Mouse (Mus musculus): Measurements from ENCODE around the gene Yipf7. TPM values are rescaled to one million over a fixed set of nuclear protein-coding genes. Genes with fewer than 3 reads are reported as not detected.

Gene Yipf7
- polyA plus RNA-seq (2016; fragmentation: Nextera tagmentation; extraction: Ambion mirVana) = not detected in 2 replicates

GRCm38 (mm10) chr5:69542489-69542888 lies at the start of gene Yipf7:
TSS of gene Yipf7 (minus strand) at chr5:69542648.
- Histone ChIP-seq H3K9ac (no peak within 1 kb of the TSS), H3K4me1 (no peaks in the 10 kb centered on the region), H3K36me3 (no peaks in the 10 kb centered on the region), H3K4me3 (no peak within 1 kb of the TSS), H3K27me3 (replicated peaks) (no peaks in the 10 kb centered on the region), H3K27ac (no peak within 1 kb of the TSS), H3K4me2 (no peak within 1 kb of the TSS), H3K9me3 (replicated peaks) (no peaks in the 10 kb centered on the region)
- 55% methylated on average over 4 of the region's 4 CpGs for WGBS (ENCODE audit: insufficient replicate concordance)
- no peak for ATAC-seq

- Histone ChIP-seq H3K27me3 (replicated peaks) (no peaks in the 10 kb centered on the region), H3K36me3 (0 out of 2 replicates have a peak, but pooled peaks cover 2% of the 10 kb centered on the region), H3K4me3 (peak within 1 kb of the TSS; percentile 74), H3K9ac (peak within 1 kb of the TSS; percentile 78), H3K4me1 (peaks cover 11% of the 10 kb centered on the region), H3K27ac (peak within 1 kb of the TSS; percentile 70), H3K9me3 (replicated peaks) (no peaks in the 10 kb centered on the region), H3K4me2 (peak within 1 kb of the TSS; percentile 81)
- 3% methylated on average over 42 of the region's 42 CpGs for WGBS (ENCODE audit: insufficient replicate concordance)
- ATAC-seq = peak; percentile 94
Observed at GRCm38 (mm10) chr5:69591640-69592461, 49.4 kb upstream of the Yipf7 start, which contains the start of gene Gnpda2. TSS of gene Gnpda2 (minus strand) at chr5:69592340.

GRCm38 (mm10) chr5:69557404-69557935 lies 15.0 kb upstream of the Yipf7 start:
- H3K27ac ChIP-seq = peak overlapping the region; percentile 78
- H3K4me1 ChIP-seq = peaks cover 6% of the 10 kb centered on the region
- peaks cover 24% of the 10 kb centered on the region for H3K36me3 ChIP-seq
- ATAC-seq = peak; percentile 50
- 11% methylated on average over 16 of the region's 16 CpGs for WGBS (ENCODE audit: insufficient replicate concordance)
- H3K4me2 ChIP-seq = peak overlapping the region; percentile 76
- peak overlapping the region; percentile 88 for H3K9ac ChIP-seq
- H3K4me3 ChIP-seq = peak overlapping the region; percentile 90
- H3K27me3 ChIP-seq (replicated peaks) = no peaks in the 10 kb centered on the region
- no peaks in the 10 kb centered on the region for H3K9me3 ChIP-seq (replicated peaks)

GRCm38 (mm10) chr5:69556628-69557403 lies 14.4 kb upstream of the Yipf7 start, which contains the start of gene Guf1:
TSS of gene Guf1 (plus strand) at chr5:69556923.
- under 1% methylated on average over 68 of the region's 72 CpGs for WGBS (ENCODE audit: insufficient replicate concordance)
- Histone ChIP-seq H3K27ac (peak within 1 kb of the TSS; percentile 78), H3K4me1 (peaks cover 6% of the 10 kb centered on the region), H3K9ac (peak within 1 kb of the TSS; percentile 88), H3K4me3 (peak within 1 kb of the TSS; percentile 90), H3K27me3 (replicated peaks) (no peaks in the 10 kb centered on the region), H3K36me3 (peaks cover 20% of the 10 kb centered on the region), H3K9me3 (replicated peaks) (no peaks in the 10 kb centered on the region), H3K4me2 (peak within 1 kb of the TSS; percentile 76)
- ATAC-seq = peak; percentile 96

- Histone ChIP-seq H3K4me1 (no peaks in the 10 kb centered on the region), H3K9me3 (replicated peaks) (no peaks in the 10 kb centered on the region)
- ATAC-seq = no peak
Observed at GRCm38 (mm10) chr5:69541680-69542079, 768 bp downstream of the Yipf7 start.

GRCm38 (mm10) chr5:69523944-69524343 lies 18.5 kb downstream of the Yipf7 start:
- Histone ChIP-seq H3K9me3 (replicated peaks) (no peaks in the 10 kb centered on the region), H3K4me3 (no peak overlapping the region), H3K27me3 (replicated peaks) (no peaks in the 10 kb centered on the region), H3K4me2 (no peak overlapping the region), H3K36me3 (no peaks in the 10 kb centered on the region), H3K27ac (no peak overlapping the region), H3K4me1 (no peaks in the 10 kb centered on the region), H3K9ac (no peak overlapping the region)
- no peak for ATAC-seq

More at GRCm38 (mm10) chr5:69541680-69542079, 768 bp downstream of the Yipf7 start:
- no peak overlapping the region for H3K4me2 ChIP-seq
- H3K27me3 ChIP-seq (replicated peaks) = no peaks in the 10 kb centered on the region
- WGBS (ENCODE audit: insufficient replicate concordance) = 25% methylated on average over 1 of the region's 1 CpGs
- H3K36me3 ChIP-seq = no peaks in the 10 kb centered on the region
- no peak overlapping the region for H3K27ac ChIP-seq
- no peak overlapping the region for H3K9ac ChIP-seq
- H3K4me3 ChIP-seq = no peak overlapping the region

- WGBS (ENCODE audit: insufficient replicate concordance) = 44% methylated on average over 5 of the region's 5 CpGs
- no peak for ATAC-seq
- Histone ChIP-seq H3K36me3 (no peaks in the 10 kb centered on the region), H3K4me2 (no peak overlapping the region), H3K27me3 (replicated peaks) (no peaks in the 10 kb centered on the region), H3K9me3 (replicated peaks) (no peaks in the 10 kb centered on the region), H3K9ac (no peak overlapping the region), H3K4me3 (no peak overlapping the region), H3K4me1 (no peaks in the 10 kb centered on the region), H3K27ac (no peak overlapping the region)
Observed at GRCm38 (mm10) chr5:69522064-69522463, 20.4 kb downstream of the Yipf7 start.

- Histone ChIP-seq H3K4me3 (no peak overlapping the region), H3K9me3 (replicated peaks) (no peaks in the 10 kb centered on the region), H3K4me2 (no peak overlapping the region), H3K36me3 (no peaks in the 10 kb centered on the region), H3K9ac (no peak overlapping the region), H3K27me3 (replicated peaks) (no peaks in the 10 kb centered on the region), H3K27ac (no peak overlapping the region), H3K4me1 (no peaks in the 10 kb centered on the region)
- no peak for ATAC-seq
- 35% methylated on average over 7 of the region's 7 CpGs for WGBS (ENCODE audit: insufficient replicate concordance)
Observed at GRCm38 (mm10) chr5:69520661-69521278, 21.7 kb downstream of the Yipf7 start.

- H3K4me3 ChIP-seq = no peak overlapping the region
- no peaks in the 10 kb centered on the region for H3K4me1 ChIP-seq
- H3K9me3 ChIP-seq (replicated peaks) = no peaks in the 10 kb centered on the region
- no peak overlapping the region for H3K4me2 ChIP-seq
- no peaks in the 10 kb centered on the region for H3K27me3 ChIP-seq (replicated peaks)
- H3K36me3 ChIP-seq = no peaks in the 10 kb centered on the region
- H3K27ac ChIP-seq = no peak overlapping the region
- no peak overlapping the region for H3K9ac ChIP-seq
- 66% methylated on average over 4 of the region's 4 CpGs for WGBS (ENCODE audit: insufficient replicate concordance)
- no peak for ATAC-seq
Observed at GRCm38 (mm10) chr5:69512203-69512602, 30.2 kb downstream of the Yipf7 start.

- WGBS (ENCODE audit: insufficient replicate concordance) = 52% methylated on average over 3 of the region's 3 CpGs
- H3K27ac ChIP-seq = no peak overlapping the region
Observed at GRCm38 (mm10) chr5:69511631-69512030, 30.8 kb downstream of the Yipf7 start.

GRCm38 (mm10) chr5:69507045-69507444 lies 35.4 kb downstream of the Yipf7 start:
- H3K4me2 ChIP-seq = no peak overlapping the region
- no peaks in the 10 kb centered on the region for H3K27me3 ChIP-seq (replicated peaks)
- H3K36me3 ChIP-seq = no peaks in the 10 kb centered on the region
- no peak overlapping the region for H3K4me3 ChIP-seq
- ATAC-seq = no peak
- H3K9ac ChIP-seq = no peak overlapping the region
- no peak overlapping the region for H3K27ac ChIP-seq
- 47% methylated on average over 3 of the region's 3 CpGs for WGBS (ENCODE audit: insufficient replicate concordance)
- H3K9me3 ChIP-seq (replicated peaks) = no peaks in the 10 kb centered on the region
- no peaks in the 10 kb centered on the region for H3K4me1 ChIP-seq

More at GRCm38 (mm10) chr5:69511631-69512030, 30.8 kb downstream of the Yipf7 start:
- Histone ChIP-seq H3K4me1 (no peaks in the 10 kb centered on the region), H3K36me3 (no peaks in the 10 kb centered on the region), H3K9me3 (replicated peaks) (no peaks in the 10 kb centered on the region), H3K4me2 (no peak overlapping the region), H3K9ac (no peak overlapping the region), H3K27me3 (replicated peaks) (no peaks in the 10 kb centered on the region), H3K4me3 (no peak overlapping the region)
- ATAC-seq = no peak
